Mouse (Mus musculus) left cerebral cortex, adult 11 months (tissue): ENCODE data around the gene Vmn2r104.

Experiments
- DNase-seq: peaks from one replicate; pipeline ENCODE4 v3.0.0; 2022; ENCODE audit warnings: low spot score

The Vmn2r104 gene

GRCm38 (mm10) chr17:20048236-20048635 lies at the start of gene Vmn2r104:
TSS of gene Vmn2r104 (minus strand) at chr17:20048336.
- DNase-seq = no peak

DNA sequence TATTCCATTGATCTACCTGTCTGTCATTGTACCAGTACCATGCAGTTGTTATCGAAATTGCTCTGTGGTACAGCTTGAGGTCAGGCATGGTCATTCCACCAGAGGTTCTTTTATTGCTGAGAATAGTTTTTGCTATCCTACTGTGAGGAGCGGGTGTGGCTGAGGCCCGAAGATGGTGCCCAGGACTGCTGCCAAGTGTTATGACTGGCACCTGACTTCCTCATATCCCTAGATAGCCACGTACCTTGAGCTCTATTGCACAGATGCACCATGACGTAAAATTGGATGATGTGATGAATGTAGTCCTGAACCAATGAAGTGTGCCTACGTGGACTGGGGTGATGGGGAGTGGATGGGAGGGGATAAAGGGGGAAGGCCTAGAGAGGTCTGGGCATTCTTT lies 26.0 kb upstream of the Vmn2r104 start:
- DNase-seq = no peak

- no peak for DNase-seq
Measured at GRCm38 (mm10) chr17:20071656-20072396, 23.7 kb upstream of the Vmn2r104 start.
